Mouse (Mus musculus) liver, adult 2 months (tissue): Measurements from ENCODE around the gene Cela2a. TPM values are rescaled to one million over a fixed set of nuclear protein-coding genes. Genes with fewer than 3 reads are reported as not detected.

Source experiments
- DNase-seq: peaks from one replicate; pipeline ENCODE4 v3.0.0-alpha.2; 2011; ENCODE audit warnings: low read depth, low spot score; ENCODE audit errors: extremely low read depth
- H3K27ac ChIP-seq: fragments of 200-500 bp; replicated peaks from 2 replicates; pipeline ENCODE4 v1.5.1; 2012; ENCODE audit warnings: low read depth, mild to moderate bottlenecking, control low read depth, inconsistent platforms, low read length; ENCODE audit not compliant: insufficient read depth
- H3K27me3 ChIP-seq: fragments of 200-500 bp; 2 replicates; pipeline ENCODE4 v1.6.1; 2012; ENCODE audit warnings: mild to moderate bottlenecking, moderate library complexity, low read length, inconsistent platforms; ENCODE audit not compliant: control insufficient read depth, insufficient read depth
- H3K36me3 ChIP-seq: fragments of 200-500 bp; 2 replicates; pipeline ENCODE4 v1.6.1; 2012; ENCODE audit warnings: low read length, inconsistent platforms; ENCODE audit not compliant: control insufficient read depth, insufficient read depth
- H3K4me1 ChIP-seq: fragments of 200-500 bp; 2 replicates; pipeline ENCODE4 v1.6.1; 2011; ENCODE audit warnings: low read length; ENCODE audit not compliant: control insufficient read depth, insufficient read depth
- H3K4me3 ChIP-seq: fragments of 200-500 bp; 2 replicates; pipeline ENCODE4 v1.5.1; 2011; ENCODE audit warnings: low read depth, mild to moderate bottlenecking, control low read depth, low read length, moderate library complexity; ENCODE audit not compliant: insufficient read depth
- H3K79me2 ChIP-seq: fragments of 200-500 bp; 2 replicates; pipeline ENCODE4 v1.6.1; 2012; ENCODE audit warnings: inconsistent platforms, mild to moderate bottlenecking, low read length, moderate library complexity; ENCODE audit not compliant: control insufficient read depth, insufficient read depth
- H3K9ac ChIP-seq: fragments of 200-500 bp; 2 replicates; pipeline ENCODE4 v1.6.1; 2012; ENCODE audit warnings: low read depth, mild to moderate bottlenecking, control low read depth, inconsistent platforms, low read length
- CTCF ChIP-seq: fragments of 200-500 bp; IDR thresholded peaks from 2 replicates; pipeline ENCODE4 v1.5.1; 2011; ENCODE audit warnings: low read depth, low read length, control low read depth
- POLR2A ChIP-seq: fragments of 200-500 bp; IDR thresholded peaks from 2 replicates; pipeline ENCODE4 v1.6.1; 2011; ENCODE audit warnings: low read length, control low read depth; ENCODE audit not compliant: insufficient read depth; ENCODE audit errors: extremely low read depth
- WGBS: fragments of 180-500 bp; shearing (Covaris S2); methylation state at CpG from one replicate; pipeline ENCODE4 v1.1.7; 2018; 5-methylcytosine and 5-hydroxymethylcytosine counted together
- polyA plus RNA-seq: library from polyadenylated mRNA; depleted of rRNA; stranded (reverse); fragments of >200 nt; gene quantifications from 2 replicates; pipeline ENCODE4 v1.2.3, GENCODE M21; 2012; rRNA removed
- total RNA-seq: library from RNA; depleted of rRNA; stranded (reverse); fragments of >200 nt; gene quantifications from 2 replicates; pipeline ENCODE4 v1.2.3, GENCODE M21; 2014; rRNA removed

The Cela2a gene
- total RNA-seq (80.9 and 238 TPM in 2 replicates), polyA plus RNA-seq (3.6 and 4.8 TPM in 2 replicates)

- no peak for TF ChIP-seq POLR2A
- no peak for TF ChIP-seq CTCF
- Histone ChIP-seq H3K27ac (no peak within 1 kb of the TSS), H3K4me3 (no peak within 1 kb of the TSS), H3K36me3 (no peaks in the 10 kb centered on the region), H3K4me1 (peaks cover 11% of the 10 kb centered on the region), H3K79me2 (no peaks in the 10 kb centered on the region), H3K9ac (no peak within 1 kb of the TSS), H3K27me3 (no peaks in the 10 kb centered on the region)
- DNase-seq: peak; percentile 35
- 58% methylated on average over 5 of the region's 5 CpGs for WGBS
Observed at GRCm38 (mm10) chr4:141826060-141826459, at the start of gene Cela2a. Gene Cela2a (minus strand): TSS chr4:141826160.

GRCm38 (mm10) chr4:141875481-141876108 is 49.6 kb upstream of the Cela2a start:
- no peak overlapping the region for H3K4me3 ChIP-seq
- H3K9ac ChIP-seq: no peak overlapping the region; the same call in 1 of the 2 replicates
- no peaks in the 10 kb centered on the region for H3K27me3 ChIP-seq
- H3K27ac ChIP-seq: no peak overlapping the region
- no peaks in the 10 kb centered on the region for H3K36me3 ChIP-seq
- 43% methylated on average over 8 of the region's 8 CpGs for WGBS
- no peak for DNase-seq
- peaks cover 20% of the 10 kb centered on the region; the same call in 1 of the 2 replicates for H3K4me1 ChIP-seq
- peaks cover 20% of the 10 kb centered on the region; the same call in 1 of the 2 replicates for H3K79me2 ChIP-seq
- TF ChIP-seq POLR2A (no peak), CTCF (no peak)

- TF ChIP-seq POLR2A (peak; percentile 96), CTCF (no peak)
- Histone ChIP-seq H3K79me2 (peaks cover 26% of the 10 kb centered on the region; the same call in 1 of the 2 replicates), H3K4me1 (peaks cover 22% of the 10 kb centered on the region; the same call in 1 of the 2 replicates), H3K4me3 (peak within 1 kb of the TSS; percentile 92), H3K36me3 (no peaks in the 10 kb centered on the region), H3K9ac (peak within 1 kb of the TSS; percentile 94), H3K27me3 (no peaks in the 10 kb centered on the region), H3K27ac (peak within 1 kb of the TSS; percentile 14)
- under 1% methylated on average over 73 of the region's 73 CpGs for WGBS
- no peak for DNase-seq
Observed at GRCm38 (mm10) chr4:141874601-141875460, 48.9 kb upstream of the Cela2a start, which contains the start of gene Efhd2. Gene Efhd2 (minus strand): TSS chr4:141874920.

- Histone ChIP-seq H3K4me3 (peak overlapping the region; percentile 92), H3K9ac (peak overlapping the region; percentile 94), H3K4me1 (peaks cover 22% of the 10 kb centered on the region; the same call in 1 of the 2 replicates), H3K36me3 (no peaks in the 10 kb centered on the region), H3K27me3 (no peaks in the 10 kb centered on the region), H3K27ac (peak overlapping the region; percentile 14), H3K79me2 (peaks cover 29% of the 10 kb centered on the region; the same call in 1 of the 2 replicates)
- DNase-seq: no peak
- under 1% methylated on average over 19 of the region's 19 CpGs for WGBS
- TF ChIP-seq CTCF: no peak
- no peak for TF ChIP-seq POLR2A
Observed at GRCm38 (mm10) chr4:141874111-141874600, 48.2 kb upstream of the Cela2a start.

- WGBS: 73% methylated on average over 9 of the region's 9 CpGs
- Histone ChIP-seq H3K27ac (no peak overlapping the region), H3K9ac (peak overlapping the region; percentile 94), H3K79me2 (peaks cover 29% of the 10 kb centered on the region; the same call in 1 of the 2 replicates), H3K4me3 (peak overlapping the region; percentile 29), H3K27me3 (no peaks in the 10 kb centered on the region), H3K4me1 (peaks cover 22% of the 10 kb centered on the region; the same call in 1 of the 2 replicates), H3K36me3 (no peaks in the 10 kb centered on the region)
- no peak for DNase-seq
- TF ChIP-seq CTCF: no peak
- TF ChIP-seq POLR2A: no peak
Observed at GRCm38 (mm10) chr4:141872977-141873376, 47.0 kb upstream of the Cela2a start.
